Mouse (Mus musculus): Measurements from ENCODE around the gene Hsd11b2. TPM values are rescaled to one million over a fixed set of nuclear protein-coding genes. Genes with fewer than 3 reads are reported as not detected.
A peak's percentile ranks its signal among the peaks of the same experiment; 100 is the strongest.

Gene Hsd11b2
- total RNA-seq, 1 experiment from 2014 or later: 0.15 TPM

- peak; percentile 58 for DNase-seq
Observed at GRCm38 (mm10) chr8:105484392-105484791, 34.2 kb upstream of the Hsd11b2 start.

GRCm38 (mm10) chr8:105488082-105488481 is 30.5 kb upstream of the Hsd11b2 start:
- no peak for DNase-seq

DNA sequence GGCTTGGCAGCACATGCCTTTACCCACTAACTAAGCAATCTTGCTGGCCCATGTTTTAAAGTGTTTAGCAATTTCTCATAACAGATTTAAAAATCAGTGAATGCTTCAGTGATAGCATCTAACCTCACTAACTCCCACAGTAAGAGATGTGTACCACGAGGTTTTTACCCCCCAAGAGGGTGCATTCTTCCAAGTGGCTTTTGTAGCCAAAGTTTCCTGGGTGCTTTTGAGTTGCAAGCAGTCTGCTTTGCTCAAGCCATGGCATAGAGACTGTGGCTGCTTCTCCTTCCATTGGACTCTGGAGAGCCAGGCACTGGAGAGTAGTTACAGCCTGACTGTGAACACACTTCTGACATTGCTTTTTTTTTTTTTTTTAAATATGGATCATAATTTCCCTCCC is 29.3 kb upstream of the Hsd11b2 start:
- no peak for DNase-seq

DNA sequence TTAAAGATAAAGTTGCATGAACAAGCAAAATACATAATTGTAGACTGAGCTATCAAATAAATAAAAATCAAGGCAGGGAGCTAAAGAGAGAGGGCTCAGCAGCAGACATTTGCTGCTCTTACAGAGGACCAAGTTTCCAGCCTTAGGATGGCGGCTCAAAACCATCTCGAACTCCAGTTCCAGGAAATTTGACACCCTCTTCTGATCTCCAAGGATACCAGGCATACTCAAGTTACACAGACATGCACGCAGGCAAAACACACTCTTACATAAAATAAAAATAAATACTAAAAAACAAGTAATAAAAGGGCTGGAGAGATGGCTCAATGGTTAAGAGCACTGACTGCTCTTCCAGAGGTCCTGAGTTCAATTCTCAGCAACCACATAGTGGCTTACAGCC is 25.1 kb upstream of the Hsd11b2 start:
- DNase-seq: no peak

- DNase-seq: no peak
Observed at GRCm38 (mm10) chr8:105494566-105494965, 24.0 kb upstream of the Hsd11b2 start.

DNA sequence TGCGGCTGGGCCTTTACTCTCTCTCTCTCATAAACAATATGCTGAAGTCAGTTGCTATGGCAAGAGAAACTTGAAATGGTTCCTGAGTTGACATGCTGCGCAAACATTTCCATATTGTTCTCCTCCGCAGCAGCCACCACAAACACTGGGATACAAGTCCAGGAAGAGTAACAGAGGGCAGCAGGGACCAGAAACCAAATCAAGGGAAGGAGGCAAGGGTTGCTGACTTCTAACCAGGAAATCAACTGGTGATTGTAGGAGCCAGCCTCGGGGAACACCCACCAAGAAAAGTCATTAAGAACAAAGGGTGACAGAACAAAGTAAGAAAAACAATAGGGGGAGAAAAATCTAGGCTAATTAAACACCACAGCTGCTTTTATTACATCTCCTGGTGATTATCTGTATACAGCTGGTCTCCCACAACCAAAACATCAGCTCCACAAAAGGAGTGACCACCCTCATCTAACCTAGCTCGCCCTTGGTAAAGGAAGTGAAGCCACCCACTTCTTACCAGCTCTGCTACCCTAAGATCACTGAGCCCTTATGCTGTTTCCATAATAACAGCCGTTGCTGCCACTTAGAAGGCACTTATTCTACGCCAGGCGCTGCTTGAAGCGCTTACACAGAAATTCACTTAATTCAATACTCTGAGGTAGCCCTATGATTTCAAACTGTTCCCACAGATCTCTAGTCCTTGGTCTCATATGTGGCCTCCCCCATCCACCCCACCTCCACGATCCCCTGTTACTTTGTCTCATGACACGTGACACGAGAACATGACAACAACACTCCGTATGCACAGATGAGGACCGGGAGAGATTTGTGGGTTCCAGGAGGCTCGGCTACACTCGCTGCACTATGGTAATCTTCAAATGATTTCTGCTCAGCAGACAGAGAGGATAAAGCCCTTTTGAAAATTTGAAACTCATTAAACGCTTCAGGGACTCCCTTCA is 22.9 kb upstream of the Hsd11b2 start:
- DNase-seq: no peak

GRCm38 (mm10) chr8:105496439-105497180 is 21.9 kb upstream of the Hsd11b2 start, which contains the start of gene Zdhhc1:
Gene Zdhhc1 (minus strand): TSS chr8:105496902.
- peak; percentile 94 for DNase-seq

DNA sequence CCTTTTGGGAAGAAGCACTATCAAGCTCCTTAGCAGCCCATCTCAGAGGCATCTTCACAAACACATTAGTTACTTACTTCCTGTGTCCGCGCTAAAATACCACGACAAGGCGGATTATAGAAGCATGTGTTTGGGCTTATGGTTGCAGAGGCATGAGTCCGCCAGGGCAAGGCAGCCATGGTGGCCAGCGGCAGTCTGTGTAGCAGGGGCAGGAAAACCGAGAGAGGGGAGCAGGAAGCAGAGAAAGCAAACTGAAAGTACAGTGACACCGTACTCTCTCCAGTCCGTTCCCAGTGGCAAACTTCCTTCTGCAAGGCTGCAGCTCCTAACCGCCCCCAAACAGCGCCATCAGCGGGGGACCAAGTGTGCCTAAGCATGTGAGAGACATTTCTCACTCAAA is 18.8 kb upstream of the Hsd11b2 start:
- DNase-seq: no peak

- no peak for DNase-seq
Observed at GRCm38 (mm10) chr8:105504617-105505016, 13.9 kb upstream of the Hsd11b2 start.

GRCm38 (mm10) chr8:105506977-105507376 is 11.6 kb upstream of the Hsd11b2 start:
- DNase-seq: no peak

GRCm38 (mm10) chr8:105508758-105509157 is 9.8 kb upstream of the Hsd11b2 start:
- DNase-seq: no peak

- no peak for DNase-seq
Observed at GRCm38 (mm10) chr8:105509997-105510735, 8.4 kb upstream of the Hsd11b2 start.

DNA sequence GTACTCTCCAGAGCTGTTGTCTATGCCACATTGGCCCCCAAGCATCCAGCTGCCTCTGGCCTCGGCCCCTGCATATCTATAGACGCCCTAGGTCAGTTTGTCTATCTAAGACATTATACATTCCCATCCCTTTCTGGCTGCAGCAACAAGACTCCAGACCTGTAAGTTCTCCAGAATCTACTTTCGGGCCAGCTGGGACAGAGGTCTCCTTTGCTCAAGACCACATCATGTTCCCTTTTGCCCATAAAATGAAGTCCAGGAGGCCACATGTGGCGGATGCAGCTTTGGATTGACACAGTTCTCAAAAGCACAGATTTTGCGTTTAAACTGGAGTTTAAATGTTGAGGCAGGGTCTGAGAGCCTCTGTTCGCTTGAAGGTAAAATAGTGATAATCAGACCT is 4.4 kb upstream of the Hsd11b2 start:
- DNase-seq: no peak

DNA sequence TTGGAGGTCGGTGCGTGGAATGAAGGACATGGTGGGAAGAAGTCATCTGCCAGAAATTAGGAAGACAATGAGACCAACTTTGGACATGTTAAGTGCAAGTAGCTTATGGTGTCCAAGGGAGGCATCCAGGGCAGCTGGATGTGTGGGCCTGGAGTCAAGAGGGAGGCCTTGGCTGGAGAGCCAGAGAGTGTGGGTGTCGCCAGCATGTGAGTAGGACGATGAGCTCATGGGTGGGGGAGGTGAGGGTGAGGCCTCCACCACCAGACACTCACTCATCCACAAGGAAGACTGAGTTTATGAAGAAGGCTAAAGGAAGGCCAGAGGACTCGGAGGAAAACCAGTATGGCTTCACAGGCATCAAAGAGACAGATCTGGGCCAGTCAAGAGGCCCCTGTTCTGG is 3.9 kb upstream of the Hsd11b2 start:
- peak; percentile 65 for DNase-seq

DNA sequence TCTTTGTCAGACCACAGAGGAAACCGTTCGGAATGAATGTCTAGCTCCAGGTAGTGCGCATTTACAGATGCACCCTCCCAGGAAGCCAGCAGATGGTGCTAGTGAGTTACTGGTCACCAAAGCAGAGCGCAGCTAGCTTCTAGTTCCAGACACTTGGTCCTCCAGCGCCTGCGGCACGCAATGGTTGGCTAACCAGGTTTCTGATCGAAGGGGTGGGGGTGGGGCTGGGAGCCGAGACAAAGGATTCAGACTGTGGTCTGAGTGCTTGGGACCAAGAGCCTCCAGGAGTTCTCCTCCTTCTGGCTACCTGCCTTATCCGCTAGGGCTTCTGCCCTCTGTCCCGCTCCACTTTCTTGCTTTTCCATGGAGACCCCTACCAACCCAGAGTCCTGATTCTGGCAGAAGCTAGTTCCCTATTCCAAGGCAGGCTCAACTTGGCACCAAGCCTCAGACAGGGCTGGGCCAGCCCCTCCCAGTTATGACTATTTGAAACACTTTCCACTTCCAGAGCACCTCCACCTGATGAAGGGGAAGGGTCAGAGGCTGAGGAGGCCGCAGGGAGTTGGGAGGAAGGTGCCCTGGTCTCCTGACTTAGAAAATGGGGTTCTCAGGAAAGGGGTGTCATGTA is 2.4 kb upstream of the Hsd11b2 start:
- DNase-seq: peak; percentile 73

- no peak for DNase-seq
Observed at GRCm38 (mm10) chr8:105517346-105517745, 1.2 kb upstream of the Hsd11b2 start.

DNA sequence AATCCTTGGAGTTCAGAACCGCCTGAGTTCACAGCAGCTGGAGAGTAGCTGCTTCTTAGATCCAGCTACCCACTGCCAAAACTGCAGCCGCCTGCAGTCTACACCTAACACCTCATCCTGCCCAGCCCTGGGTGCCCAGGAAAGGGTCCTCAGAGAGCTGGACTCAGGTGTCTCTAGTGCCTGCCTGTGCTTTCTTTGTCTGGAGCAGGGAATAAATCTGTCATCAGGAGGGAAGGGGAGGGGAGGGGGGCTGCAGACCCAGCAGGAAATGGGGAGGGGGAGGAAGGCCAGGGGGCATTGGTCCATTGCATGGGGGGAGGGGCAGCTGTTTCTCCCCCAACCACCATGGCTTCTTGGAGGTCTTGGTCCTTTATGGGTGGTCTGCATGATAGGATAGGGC is 1.0 kb downstream of the Hsd11b2 start:
- no peak for DNase-seq

- DNase-seq: no peak
Observed at GRCm38 (mm10) chr8:105520521-105520920, 2.0 kb downstream of the Hsd11b2 start.

GRCm38 (mm10) chr8:105521061-105521460 is 2.5 kb downstream of the Hsd11b2 start:
- DNase-seq: no peak

GRCm38 (mm10) chr8:105521995-105522769 is 3.6 kb downstream of the Hsd11b2 start:
- DNase-seq: no peak

DNA sequence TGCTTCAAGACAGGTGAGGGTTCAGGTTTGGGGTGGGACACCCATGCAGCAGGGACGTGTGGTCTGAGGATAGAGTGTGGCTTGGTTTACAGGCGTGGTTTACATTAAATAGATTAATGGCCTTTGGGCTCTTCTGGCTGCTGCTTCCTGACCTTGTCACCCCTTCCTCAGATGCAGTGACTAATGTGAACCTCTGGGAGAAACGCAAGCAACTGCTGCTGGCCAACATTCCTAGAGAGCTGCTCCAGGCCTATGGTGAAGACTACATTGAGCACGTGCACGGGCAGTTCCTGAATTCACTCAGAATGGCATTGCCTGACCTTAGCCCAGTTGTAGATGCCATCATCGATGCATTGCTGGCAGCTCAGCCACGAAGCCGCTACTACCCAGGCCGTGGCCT is 4.3 kb downstream of the Hsd11b2 start:
- DNase-seq: no peak

All from adrenal gland, postnatal 25 days (tissue).